Mouse (Mus musculus) CH12.LX (cell line): ENCODE results near the gene Usp30. TPM values are rescaled to one million over a fixed set of nuclear protein-coding genes. Genes with fewer than 3 reads are reported as not detected.
A peak's percentile ranks its signal among the peaks of the same experiment; 100 is the strongest.

Experiments used
- DNase-seq: peaks from one replicate; pipeline ENCODE4 v3.0.0-alpha.2; 2013; ENCODE audit errors: extremely low read depth
- H3K27ac ChIP-seq: 2 replicates; pipeline ENCODE4 v1.5.1; 2012; ENCODE audit warnings: low read depth, mild to moderate bottlenecking, control low read depth, moderate library complexity; ENCODE audit not compliant: insufficient read depth
- H3K27me3 ChIP-seq: replicated peaks from 2 replicates; pipeline ENCODE3; 2012; ENCODE audit warnings: inconsistent platforms
- H3K36me3 ChIP-seq, 2 experiments: replicated peaks in 1 of 2; 2 replicates each; pipeline versions ENCODE3 to v1.6.1; 2012; ENCODE audit warnings: inconsistent platforms in 1 of 2, low read length in 1 of 2, mild to moderate bottlenecking in 1 of 2, mixed read lengths in 1 of 2, moderate library complexity in 1 of 2; ENCODE audit not compliant: control insufficient read depth in 1 of 2, insufficient read depth in 1 of 2
- H3K4me1 ChIP-seq, 2 experiments: 2 replicates each; pipeline ENCODE4 v1.6.1; 2012; ENCODE audit warnings: inconsistent platforms in 1 of 2, moderate library complexity in 1 of 2; ENCODE audit not compliant: insufficient read depth in 2 of 2, control insufficient read depth in 1 of 2
- H3K4me2 ChIP-seq: 2 replicates; pipeline ENCODE4 v1.6.1; 2012; ENCODE audit warnings: low read depth, mild to moderate bottlenecking, control low read depth; ENCODE audit not compliant: poor library complexity, insufficient read depth, severe bottlenecking
- H3K4me3 ChIP-seq, 3 experiments: fragments of 150-350 bp in 1 of 3; sonication (generic) in 1 of 3; replicated peaks in 1 of 3; 2 replicates each; pipeline versions ENCODE3 to v1.5.1; 2011 to 2012; ENCODE audit warnings: low read depth in 2 of 3, low read length in 2 of 3, mild to moderate bottlenecking in 2 of 3, moderate library complexity in 2 of 3, control low read depth in 1 of 3, improper control_type of control experiment in 1 of 3, inconsistent platforms in 1 of 3, mixed read lengths in 1 of 3; ENCODE audit not compliant: poor library complexity in 1 of 3
- H3K79me2 ChIP-seq: replicated peaks from 2 replicates; pipeline ENCODE4 v1.6.1; 2012; ENCODE audit warnings: mild to moderate bottlenecking, moderate library complexity; ENCODE audit not compliant: control insufficient read depth, poor library complexity, insufficient read depth, severe bottlenecking; ENCODE audit errors: extremely low read depth
- H3K9ac ChIP-seq: 2 replicates; pipeline ENCODE4 v1.6.1; 2012; ENCODE audit warnings: low read depth, mild to moderate bottlenecking, control low read depth, moderate library complexity; ENCODE audit not compliant: insufficient read depth
- H3K9me3 ChIP-seq: replicated peaks from 2 replicates; pipeline ENCODE3; 2012; ENCODE audit warnings: low read length, inconsistent platforms, mixed read lengths
- CHD1 ChIP-seq: IDR thresholded peaks from 2 replicates; pipeline ENCODE4 v1.6.1; 2012; ENCODE audit warnings: low read depth, low read length, improper control_type of control experiment, inconsistent platforms
- EP300 ChIP-seq: IDR thresholded peaks from 2 replicates; pipeline ENCODE4 v1.6.1; 2011; ENCODE audit warnings: low read length, improper control_type of control experiment
- HCFC1 ChIP-seq: IDR thresholded peaks from 2 replicates; pipeline ENCODE4 v1.6.1; 2012; ENCODE audit warnings: low read depth, mild to moderate bottlenecking, inconsistent platforms, low read length, improper control_type of control experiment
- JUN ChIP-seq: IDR thresholded peaks from 2 replicates; pipeline ENCODE4 v1.6.1; 2011; ENCODE audit warnings: low read depth, mild to moderate bottlenecking, low read length, improper control_type of control experiment, moderate library complexity; ENCODE audit not compliant: insufficient read depth
- MAX ChIP-seq: IDR thresholded peaks from 2 replicates; pipeline ENCODE4 v1.6.1; 2011; ENCODE audit warnings: low read length, improper control_type of control experiment
- MAZ ChIP-seq: IDR thresholded peaks from 2 replicates; pipeline ENCODE4 v1.6.1; 2012; ENCODE audit warnings: low read depth, mild to moderate bottlenecking, inconsistent platforms, low read length, improper control_type of control experiment, moderate library complexity
- MEF2A ChIP-seq: IDR thresholded peaks from 2 replicates; pipeline ENCODE4 v1.6.1; 2014; ENCODE audit warnings: low read depth, mild to moderate bottlenecking, inconsistent platforms, low read length, improper control_type of control experiment, borderline replicate concordance
- MYC ChIP-seq: IDR thresholded peaks from 2 replicates; pipeline ENCODE4 v1.6.1; 2011; ENCODE audit warnings: low read depth, mild to moderate bottlenecking, improper control_type of control experiment, low read length
- NRF1 ChIP-seq: IDR thresholded peaks from 2 replicates; pipeline ENCODE4 v1.6.1; 2014; ENCODE audit warnings: low read depth, mild to moderate bottlenecking, inconsistent platforms, low read length, improper control_type of control experiment, moderate library complexity
- POLR2A ChIP-seq: IDR thresholded peaks from 2 replicates; pipeline ENCODE4 v1.6.1; 2011; ENCODE audit warnings: low read depth, mild to moderate bottlenecking, improper control_type of control experiment, low read length
- POLR2AphosphoS2 ChIP-seq: IDR thresholded peaks from 2 replicates; pipeline ENCODE4 v1.6.1; 2011; ENCODE audit warnings: low read depth, low read length, improper control_type of control experiment
- RCOR1 ChIP-seq: conservative IDR thresholded peaks from 2 replicates; pipeline ENCODE4 v1.6.1; 2012; ENCODE audit warnings: low read depth, mild to moderate bottlenecking, inconsistent platforms, low read length, improper control_type of control experiment
- TBP ChIP-seq: conservative IDR thresholded peaks from 2 replicates; pipeline ENCODE4 v1.6.1; 2011; ENCODE audit warnings: low read depth, low read length, improper control_type of control experiment
- ZC3H11A ChIP-seq: IDR thresholded peaks from 2 replicates; pipeline ENCODE4 v1.6.1; 2012; ENCODE audit warnings: low read depth, mild to moderate bottlenecking, inconsistent platforms, low read length, improper control_type of control experiment
- dilution Hi-C: fragments of 300-500 bp; cut with MboI; formaldehyde crosslinking; loops from 2 replicates; pipeline ENCODE4 v1.14.3; 2020; ENCODE audit warnings: low sequenced_read_pairs; ENCODE audit not compliant: extremely low pct_unique_long_range_greater_than_20kb, extremely low pct_ligation_motif_present
- in situ Hi-C: fragments of 300-500 bp; cut with MboI; formaldehyde crosslinking; loops from 3 replicates; pipeline ENCODE4 v1.14.3; 2019; ENCODE audit warnings: low sequenced_read_pairs, low pct_ligation_motif_present, low pct_unique_long_range_greater_than_20kb, mixed read lengths
- polyA plus RNA-seq: library from polyadenylated mRNA; unstranded; fragments of >175 nt; gene quantifications from 2 replicates; pipeline ENCODE4 v1.2.1, GENCODE M21; 2012; ENCODE audit warnings: low read depth; ENCODE audit not compliant: insufficient read length
- total RNA-seq, 2 experiments: library from RNA; depleted of rRNA; stranded (reverse); fragments of 300-350 nt in 1 of 2; fragments of >200 nt in 1 of 2; gene quantifications; 2 replicates each; pipeline ENCODE4 v1.2.3; 2012 to 2014

Usp30 gene
- total RNA-seq (2012; rRNA removed) (11.5 and 13.0 TPM in 2 replicates), total RNA-seq (2014; rRNA removed) (13.0 and 15.5 TPM in 2 replicates), polyA plus RNA-seq (14.5 and 16.1 TPM in 2 replicates)

- in situ Hi-C loops: no loop called here
- H3K4me1 ChIP-seq: peaks cover 30 to 88% of the 10 kb centered on the region in 2 experiments
- TF ChIP-seq MAZ (no peak), NRF1 (no peak), HCFC1 (no peak), POLR2A (no peak), MAX (no peak), ZC3H11A (no peak), POLR2AphosphoS2 (no peak)
- DNase-seq: no peak
- H3K4me3 ChIP-seq: no peak within 1 kb of the TSS
- H3K9ac ChIP-seq: no peak within 1 kb of the TSS
- H3K79me2 ChIP-seq: no peaks in the 10 kb centered on the region
- peaks cover 0 to 7% of the 10 kb centered on the region in 2 experiments for H3K36me3 ChIP-seq
- no peak within 1 kb of the TSS for H3K4me2 ChIP-seq
- H3K27me3 ChIP-seq: no peaks in the 10 kb centered on the region
- no peaks in the 10 kb centered on the region for H3K9me3 ChIP-seq
- H3K27ac ChIP-seq: peak within 1 kb of the TSS; percentile 36; the same call in 1 of the 2 replicates
- dilution Hi-C loops: no loop called here
Measured at GRCm38 (mm10) chr5:114065161-114065560, at the start of gene Usp30. Usp30 (plus strand) TSS chr5:114065461.

GRCm38 (mm10) chr5:114024390-114024789, 40.9 kb upstream of the Usp30 start:
- Histone ChIP-seq H3K4me3 (no peak overlapping the region), H3K79me2 (no peaks in the 10 kb centered on the region), H3K27ac (no peak overlapping the region), H3K4me2 (no peak overlapping the region), H3K9me3 (no peaks in the 10 kb centered on the region), H3K4me1 (peaks cover 2 to 3% of the 10 kb centered on the region in 2 experiments; a peak in 2 of 4 replicates), H3K9ac (no peak overlapping the region), H3K36me3 (no peaks in the 10 kb centered on the region), H3K27me3 (no peaks in the 10 kb centered on the region)
- TF ChIP-seq EP300: no peak
- TF ChIP-seq CHD1: no peak
- dilution Hi-C loops (no loop called here), in situ Hi-C loops (no loop called here)
- no peak for DNase-seq

- Histone ChIP-seq H3K9me3 (no peaks in the 10 kb centered on the region), H3K27ac (no peak overlapping the region), H3K4me3 (no peak overlapping the region), H3K27me3 (no peaks in the 10 kb centered on the region), H3K4me1 (peaks cover 2 to 3% of the 10 kb centered on the region in 2 experiments; a peak in 2 of 4 replicates), H3K36me3 (no peaks in the 10 kb centered on the region), H3K79me2 (no peaks in the 10 kb centered on the region), H3K9ac (no peak overlapping the region), H3K4me2 (no peak overlapping the region)
- no peak for DNase-seq
- no peak for TF ChIP-seq TBP
- no peak for TF ChIP-seq RCOR1
- TF ChIP-seq MAX: no peak
- no peak for TF ChIP-seq JUN
- no peak for TF ChIP-seq MYC
- TF ChIP-seq POLR2AphosphoS2: no peak
- TF ChIP-seq MEF2A: no peak
- in situ Hi-C loops: no loop called here
- dilution Hi-C loops: no loop called here
Measured at GRCm38 (mm10) chr5:114024885-114025284, 40.4 kb upstream of the Usp30 start.
